Mouse (Mus musculus) adrenal gland, postnatal 25 days (tissue): Measurements from ENCODE around the gene Tnfaip8l3. TPM values are rescaled to one million over a fixed set of nuclear protein-coding genes. Genes with fewer than 3 reads are reported as not detected.

Experiments
- DNase-seq: peaks from one replicate; pipeline ENCODE4 v3.0.0; 2021; ENCODE audit warnings: mixed read lengths
- total RNA-seq: library from RNA; stranded (reverse); gene quantifications from 2 replicates; pipeline ENCODE4 v1.2.3, GENCODE M21; 2021

Gene Tnfaip8l3
- total RNA-seq, 1 experiment from 2014 or later, result 0.15 TPM

- no peak for DNase-seq
Observed at GRCm38 (mm10) chr9:53990921-53991320, 77.3 kb downstream of the Tnfaip8l3 start.

DNA sequence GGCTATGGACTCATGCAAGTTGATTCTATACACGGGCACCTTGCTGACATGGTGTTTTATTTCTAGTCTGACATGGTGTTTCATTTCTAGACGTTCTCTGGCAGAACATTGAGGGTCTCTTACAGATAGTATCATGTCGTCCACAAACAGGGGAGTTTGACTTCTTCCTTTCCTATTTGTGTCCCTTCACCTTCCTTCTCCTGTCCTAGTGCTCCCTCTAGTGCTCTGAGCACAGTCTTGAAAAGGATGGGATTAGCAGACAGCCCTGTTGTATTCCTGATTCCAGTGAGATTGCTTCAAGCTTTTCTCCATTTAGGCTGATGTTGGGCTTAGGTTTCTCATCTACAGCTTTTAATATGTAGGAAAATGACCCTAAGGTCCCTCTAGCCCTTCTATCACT, 81.2 kb downstream of the Tnfaip8l3 start:
- no peak for DNase-seq

DNA sequence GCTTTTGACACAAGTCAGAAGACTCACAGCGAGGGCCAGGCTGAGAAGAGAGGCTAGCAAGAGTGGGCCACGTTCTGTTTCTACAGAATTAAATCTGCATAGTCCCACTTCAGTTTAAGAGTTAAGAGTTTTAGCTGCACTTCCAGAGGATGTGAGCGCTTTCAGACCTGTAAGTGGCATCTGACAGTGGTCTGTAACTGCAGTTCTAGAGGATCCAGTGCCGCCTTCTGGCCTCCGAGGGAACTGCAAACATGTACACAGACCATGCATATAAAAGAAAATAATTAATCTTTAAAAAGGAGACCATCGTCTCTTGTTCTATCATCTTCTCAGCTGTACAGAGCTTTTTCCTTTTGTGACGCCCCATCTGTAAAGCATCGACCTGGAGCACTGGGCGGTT, 83.3 kb downstream of the Tnfaip8l3 start:
- DNase-seq, result peak; percentile 49

DNA sequence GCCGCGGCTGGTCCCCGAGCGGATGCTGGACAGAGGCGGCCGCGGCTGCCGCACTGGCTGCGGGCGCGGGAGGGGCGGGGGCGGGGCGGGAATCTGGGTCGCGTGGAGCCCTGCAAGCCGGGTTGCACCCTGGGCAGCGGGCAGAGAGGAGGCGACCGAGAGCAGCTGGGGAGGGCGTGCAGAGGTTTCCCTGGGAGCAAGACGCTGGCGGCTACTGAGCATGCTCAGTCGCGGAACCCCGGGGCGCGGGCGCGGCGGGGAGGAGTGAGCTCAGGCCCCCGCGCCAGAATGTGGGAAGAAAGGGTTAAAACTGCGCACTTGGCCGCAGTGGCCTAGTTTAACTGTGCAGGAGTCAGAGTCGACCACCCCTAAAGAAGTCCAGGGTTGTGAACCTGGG, 93.1 kb downstream of the Tnfaip8l3 start, which contains the start of gene Elmod1:
Gene Elmod1, minus strand, starts transcription at position 180 of the 397 bp plus-strand sequence.
- peak; percentile 60 for DNase-seq

DNA sequence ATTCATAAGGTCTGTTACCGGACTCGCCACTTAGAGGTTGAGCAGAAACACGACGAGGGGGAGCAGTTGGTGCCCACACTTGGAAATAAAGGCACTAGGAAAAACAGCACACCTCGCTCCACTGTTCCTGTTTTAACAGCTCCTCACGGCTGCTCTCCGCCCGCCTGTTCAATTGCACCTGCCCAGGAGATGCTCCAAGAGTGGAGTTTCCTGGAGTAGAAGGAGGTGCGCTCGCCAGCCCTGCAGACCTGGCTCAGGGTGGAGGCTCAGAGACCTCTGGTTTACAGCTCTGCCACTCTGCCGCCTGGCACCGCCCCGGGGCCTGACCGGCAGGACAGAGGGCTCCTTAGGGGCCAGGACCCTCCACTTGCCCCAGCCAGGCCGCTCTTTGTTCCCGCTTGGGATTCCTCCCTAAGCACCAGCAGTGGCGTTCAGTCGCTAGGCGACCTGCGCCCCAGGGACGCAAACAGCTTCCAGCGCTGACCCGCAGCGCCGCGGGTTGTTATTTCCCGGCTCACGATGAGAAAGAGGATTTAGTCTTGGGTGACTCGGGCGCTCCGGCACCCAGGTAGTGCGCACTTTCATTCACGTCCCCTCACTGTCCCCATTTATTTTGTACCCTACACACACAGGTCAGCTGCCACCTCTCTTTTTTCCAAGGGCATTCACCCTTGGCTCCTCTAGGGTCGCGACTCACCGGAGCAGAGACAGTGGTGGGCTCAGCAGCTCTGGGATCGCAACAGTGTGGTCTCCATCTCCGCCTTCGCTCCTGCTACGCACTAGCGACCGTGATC, 93.7 kb downstream of the Tnfaip8l3 start:
- DNase-seq, result peak; percentile 13

DNA sequence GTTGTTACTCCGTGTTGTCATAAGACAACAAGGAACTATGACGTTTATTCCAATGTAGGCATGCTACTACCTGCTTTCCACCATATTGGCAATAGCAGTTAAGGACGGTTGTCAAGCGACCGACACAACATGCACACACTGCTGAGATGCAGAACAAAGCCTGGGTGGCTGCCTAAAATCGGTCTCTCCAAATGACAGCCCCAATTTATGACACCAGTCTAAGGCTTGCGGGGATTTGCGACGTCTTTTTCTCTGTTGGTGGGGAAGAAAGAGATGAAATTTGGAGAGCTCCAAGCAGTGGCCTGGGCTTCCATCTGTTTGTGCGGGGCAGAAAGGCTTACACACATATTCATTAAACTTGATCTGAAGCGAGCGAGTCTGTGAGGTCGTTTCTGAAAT, 94.3 kb downstream of the Tnfaip8l3 start:
- no peak for DNase-seq

Other genes starting within 250 kb of the Tnfaip8l3 start
- gene Sln, start 218.2 kb downstream of the Tnfaip8l3 start, total RNA-seq, result not detected in 2 replicates
- 3.6 and 3.7 TPM in 2 replicates for gene Elmod1, start 93.1 kb downstream of the Tnfaip8l3 start, total RNA-seq
- gene Cyp19a1, start 199.7 kb upstream of the Tnfaip8l3 start, total RNA-seq, result not detected in 2 replicates
- 4.7 and 5.4 TPM in 2 replicates for gene Gldn, start 218.1 kb upstream of the Tnfaip8l3 start, total RNA-seq